Mouse (Mus musculus) liver, embryonic 14.5 days (tissue): ENCODE data around the gene Scn4b. TPM values are rescaled to one million over a fixed set of nuclear protein-coding genes. Genes with fewer than 3 reads are reported as not detected.

Source experiments
- ATAC-seq: fragments of 200-750 bp; cut with Nextera tagmentation; 2 replicates; pipeline ENCODE4 v1.8.0; 2017; ENCODE audit warnings: moderate number of reproducible peaks, mild to moderate bottlenecking, moderate library complexity; ENCODE audit not compliant: insufficient read depth
- DNase-seq, 3 experiments: peaks; one replicate each; pipeline ENCODE4 v3.0.0-alpha.2; 2012 to 2013; ENCODE audit warnings: low read depth in 3 of 3, low spot score in 3 of 3
- H3K27ac ChIP-seq: fragments of 300-500 bp; sonication (generic); 2 replicates; pipeline ENCODE4 v1.5.1; 2014; ENCODE audit warnings: moderate library complexity, mild to moderate bottlenecking, control low read depth, inconsistent platforms
- H3K27me3 ChIP-seq: fragments of 300-500 bp; sonication (generic); 2 replicates; pipeline ENCODE4 v1.6.1; 2014; ENCODE audit warnings: mild to moderate bottlenecking, low read length, moderate library complexity; ENCODE audit not compliant: control insufficient read depth, insufficient read depth
- H3K36me3 ChIP-seq: fragments of 300-500 bp; sonication (generic); replicated peaks from 2 replicates; pipeline ENCODE4 v1.6.1; 2014; ENCODE audit warnings: low read depth; ENCODE audit not compliant: control insufficient read depth, insufficient read depth
- H3K4me1 ChIP-seq, 2 experiments: fragments of 200-500 bp in 1 of 2; fragments of 300-500 bp in 1 of 2; sonication (generic) in 1 of 2; replicated peaks; 2 replicates each; pipeline ENCODE4 v1.6.1; 2012 to 2014; ENCODE audit warnings: antibody characterized with exemption in 1 of 2, inconsistent platforms in 1 of 2, low read length in 1 of 2; ENCODE audit not compliant: control insufficient read depth in 2 of 2, insufficient read depth in 2 of 2
- H3K4me2 ChIP-seq: fragments of 300-500 bp; sonication (generic); 2 replicates; pipeline ENCODE4 v1.6.1; 2014; ENCODE audit warnings: low read depth, mild to moderate bottlenecking, control low read depth, moderate library complexity
- H3K4me3 ChIP-seq, 2 experiments: fragments of 200-500 bp in 1 of 2; fragments of 300-500 bp in 1 of 2; sonication (generic) in 1 of 2; 2 replicates each; pipeline ENCODE4 v1.5.1; 2012 to 2014; ENCODE audit warnings: low read depth in 2 of 2, low read length in 2 of 2, mild to moderate bottlenecking in 2 of 2, control low read depth in 1 of 2, inconsistent platforms in 1 of 2, moderate library complexity in 1 of 2; ENCODE audit not compliant: insufficient read depth in 1 of 2
- H3K9ac ChIP-seq: fragments of 300-500 bp; sonication (generic); replicated peaks from 2 replicates; pipeline ENCODE4 v1.6.1; 2014; ENCODE audit warnings: mild to moderate bottlenecking, control low read depth, moderate library complexity
- H3K9me3 ChIP-seq: fragments of 300-500 bp; sonication (generic); 2 replicates; pipeline ENCODE4 v1.6.1; 2016; ENCODE audit warnings: low read length, mixed read lengths; ENCODE audit not compliant: control insufficient read depth
- CTCF ChIP-seq: IDR thresholded peaks from 2 replicates; pipeline ENCODE4 v1.5.1; 2016; ENCODE audit warnings: antibody characterized with exemption, low read depth, control low read depth
- EP300 ChIP-seq: IDR thresholded peaks from 2 replicates; pipeline ENCODE4 v1.6.1; 2016; ENCODE audit warnings: antibody characterized with exemption, low read depth
- WGBS: fragments of 180-500 bp; shearing (Covaris S2); extraction: QIAGEN DNeasy Blood & Tissue Kit; methylation state at CpG from one replicate; pipeline ENCODE4 v1.1.7; 2014; ENCODE audit not compliant: insufficient replicate concordance; 5-methylcytosine and 5-hydroxymethylcytosine counted together
- polyA plus RNA-seq, 2 experiments: library from polyadenylated mRNA; depleted of rRNA in 1 of 2; stranded (reverse) in 1 of 2; unstranded in 1 of 2; fragments of >200 nt; fragmentation: Nextera tagmentation in 1 of 2; extraction: Ambion mirVana in 1 of 2; gene quantifications; 2 replicates each; pipeline versions ENCODE4 v1.2.1 to v1.2.3; 2012 to 2014

Scn4b gene
- polyA plus RNA-seq, 2 experiments: 0.01 to 0.06 TPM

- no peak overlapping the region for H3K27ac ChIP-seq
- peaks cover 0 to 3% of the 10 kb centered on the region in 2 experiments; a peak in 1 of 4 replicates for H3K4me1 ChIP-seq
- no peaks in the 10 kb centered on the region for H3K9me3 ChIP-seq
- H3K4me2 ChIP-seq: no peak overlapping the region
- H3K4me3 ChIP-seq: no peak overlapping the region
- TF ChIP-seq CTCF: no peak
- TF ChIP-seq EP300: no peak
- ATAC-seq (no peak), DNase-seq (no peak)
- WGBS: 57% methylated on average over 5 of the region's 5 CpGs
- H3K27me3 ChIP-seq: no peaks in the 10 kb centered on the region
- no peak overlapping the region for H3K9ac ChIP-seq
- H3K36me3 ChIP-seq: no peaks in the 10 kb centered on the region
Observed at GRCm38 (mm10) chr9:45179282-45179681, 41.1 kb downstream of the Scn4b start.

GRCm38 (mm10) chr9:45181770-45182169, 43.6 kb downstream of the Scn4b start, which contains the start of gene BC049352:
Gene BC049352, plus strand, starts transcription at chr9:45182007.
- peaks cover 0 to 3% of the 10 kb centered on the region in 2 experiments; a peak in 1 of 4 replicates for H3K4me1 ChIP-seq
- TF ChIP-seq EP300 (no peak), CTCF (no peak)
- 6% methylated on average over 2 of the region's 2 CpGs for WGBS

GRCm38 (mm10) chr9:45182521-45182920, 44.3 kb downstream of the Scn4b start:
- WGBS: 27% methylated on average over 3 of the region's 3 CpGs
- no peak overlapping the region for H3K27ac ChIP-seq
- no peak for TF ChIP-seq CTCF
- no peak for TF ChIP-seq EP300

More at GRCm38 (mm10) chr9:45181770-45182169, 43.6 kb downstream of the Scn4b start, which contains the start of gene BC049352:
- Histone ChIP-seq H3K9me3 (no peaks in the 10 kb centered on the region), H3K4me3 (no peak within 1 kb of the TSS), H3K4me2 (no peak within 1 kb of the TSS), H3K27me3 (no peaks in the 10 kb centered on the region), H3K9ac (no peak within 1 kb of the TSS), H3K27ac (no peak within 1 kb of the TSS), H3K36me3 (no peaks in the 10 kb centered on the region)
- ATAC-seq (no peak), DNase-seq (no peak)

GRCm38 (mm10) chr9:45183266-45183665, 45.1 kb downstream of the Scn4b start:
- Histone ChIP-seq H3K9me3 (no peaks in the 10 kb centered on the region), H3K4me2 (no peak overlapping the region), H3K27me3 (no peaks in the 10 kb centered on the region), H3K36me3 (no peaks in the 10 kb centered on the region), H3K9ac (no peak overlapping the region), H3K4me1 (peaks cover 0 to 3% of the 10 kb centered on the region in 2 experiments; a peak in 1 of 4 replicates), H3K4me3 (no peak overlapping the region), H3K27ac (no peak overlapping the region)
- WGBS: 54% methylated on average over 6 of the region's 6 CpGs
- DNase-seq (no peak), ATAC-seq (no peak)
- TF ChIP-seq EP300 (no peak), CTCF (no peak)

More at GRCm38 (mm10) chr9:45182521-45182920, 44.3 kb downstream of the Scn4b start:
- DNase-seq: no peak
- no peaks in the 10 kb centered on the region for H3K36me3 ChIP-seq
- ATAC-seq: no peak
- H3K27me3 ChIP-seq: no peaks in the 10 kb centered on the region
- no peaks in the 10 kb centered on the region for H3K9me3 ChIP-seq
- H3K9ac ChIP-seq: no peak overlapping the region
- no peak overlapping the region for H3K4me2 ChIP-seq
- H3K4me1 ChIP-seq: peaks cover 0 to 3% of the 10 kb centered on the region in 2 experiments; a peak in 1 of 4 replicates
- no peak overlapping the region for H3K4me3 ChIP-seq

- ATAC-seq: no peak
- no peak overlapping the region for H3K27ac ChIP-seq
- H3K9me3 ChIP-seq: no peaks in the 10 kb centered on the region
- no peak for DNase-seq
- TF ChIP-seq CTCF (no peak), EP300 (no peak)
- H3K27me3 ChIP-seq: no peaks in the 10 kb centered on the region
- no peak overlapping the region for H3K4me2 ChIP-seq
- no peak overlapping the region for H3K4me3 ChIP-seq
- no peak overlapping the region for H3K9ac ChIP-seq
- 70% methylated on average over 4 of the region's 4 CpGs for WGBS
- H3K36me3 ChIP-seq: no peaks in the 10 kb centered on the region
- peaks cover 0 to 3% of the 10 kb centered on the region in 2 experiments; a peak in 1 of 4 replicates for H3K4me1 ChIP-seq
Observed at GRCm38 (mm10) chr9:45185250-45185649, 47.1 kb downstream of the Scn4b start.
